Mouse (Mus musculus) neural tube, embryonic 11.5 days (tissue): ENCODE measurements around the gene Ovgp1. TPM values are rescaled to one million over a fixed set of nuclear protein-coding genes. Genes with fewer than 3 reads are reported as not detected.

ENCODE experiments used
- ATAC-seq: fragments of 200-750 bp; cut with Nextera tagmentation; 2 replicates; pipeline ENCODE4 v1.8.0; 2017; ENCODE audit warnings: moderate number of reproducible peaks, mild to moderate bottlenecking, moderate TSS enrichment, moderate library complexity; ENCODE audit not compliant: insufficient read depth, low FRiP score, low TSS enrichment
- DNase-seq: peaks from one replicate; pipeline ENCODE4 v3.0.0-alpha.2; 2015; ENCODE audit warnings: low spot score
- H3K27ac ChIP-seq: fragments of 300-500 bp; sonication (generic); 2 replicates; pipeline ENCODE4 v1.5.1; 2014; ENCODE audit warnings: low read depth, mild to moderate bottlenecking, low read length
- H3K27me3 ChIP-seq: fragments of 300-500 bp; sonication (generic); 2 replicates; pipeline ENCODE4 v1.6.1; 2014; ENCODE audit warnings: mild to moderate bottlenecking, low read length, mixed read lengths; ENCODE audit not compliant: control insufficient read depth, insufficient read depth
- H3K36me3 ChIP-seq: fragments of 300-500 bp; sonication (generic); 2 replicates; pipeline ENCODE4 v1.6.1; 2014; ENCODE audit warnings: mild to moderate bottlenecking, low read length, moderate library complexity, mixed read lengths; ENCODE audit not compliant: control insufficient read depth, insufficient read depth
- H3K4me1 ChIP-seq: fragments of 300-500 bp; sonication (generic); 2 replicates; pipeline ENCODE4 v1.6.1; 2014; ENCODE audit warnings: low read length, mixed read lengths; ENCODE audit not compliant: control insufficient read depth, insufficient read depth
- H3K4me2 ChIP-seq: fragments of 300-500 bp; sonication (generic); 2 replicates; pipeline ENCODE4 v1.6.1; 2014; ENCODE audit warnings: low read depth, mild to moderate bottlenecking, moderate library complexity
- H3K4me3 ChIP-seq: fragments of 300-500 bp; sonication (generic); 2 replicates; pipeline ENCODE4 v1.5.1; 2014; ENCODE audit warnings: low read depth, low read length
- H3K9ac ChIP-seq: fragments of 300-500 bp; sonication (generic); 2 replicates; pipeline ENCODE4 v1.6.1; 2014; ENCODE audit warnings: mild to moderate bottlenecking, low read length
- H3K9me3 ChIP-seq: fragments of 300-500 bp; sonication (generic); 2 replicates; pipeline ENCODE4 v1.6.1; 2016; ENCODE audit warnings: low read length; ENCODE audit not compliant: control insufficient read depth
- WGBS: fragments of 180-500 bp; shearing (Covaris S2); extraction: QIAGEN DNeasy Blood & Tissue Kit; methylation state at CpG from one replicate; pipeline ENCODE4 v1.1.7; 2014; 5-methylcytosine and 5-hydroxymethylcytosine counted together
- polyA plus RNA-seq: library from polyadenylated mRNA; unstranded; fragments of >200 nt; fragmentation: Nextera tagmentation; extraction: Ambion mirVana; gene quantifications from 2 replicates; pipeline ENCODE4 v1.2.1, GENCODE M21; 2014

The Ovgp1 gene
- polyA plus RNA-seq, result 2.0 and 3.2 TPM in 2 replicates

DNA sequence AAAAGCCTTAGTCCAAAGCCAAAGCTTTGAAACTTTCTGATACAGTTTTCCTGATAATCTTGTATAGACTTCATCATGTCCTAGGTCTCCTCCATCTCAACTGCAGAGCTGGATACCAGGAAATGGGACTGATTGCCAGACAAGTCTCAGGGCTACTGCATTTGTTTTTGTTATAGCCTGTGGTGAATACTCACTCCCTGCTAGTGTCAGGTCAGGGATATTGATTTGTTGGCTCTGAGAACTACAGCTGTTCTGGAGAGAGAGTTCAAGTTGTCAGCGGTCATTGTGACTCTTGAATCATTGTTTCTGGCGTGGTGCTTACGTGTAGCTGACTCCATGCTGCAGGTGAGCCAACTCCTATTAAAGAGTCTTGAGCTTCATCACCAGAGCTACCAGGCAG lies at the start of gene Ovgp1:
TSS of gene Ovgp1 (plus strand) at position 301 of the 400 bp plus-strand sequence.
- Histone ChIP-seq H3K27me3 (no peaks in the 10 kb centered on the region), H3K9me3 (no peaks in the 10 kb centered on the region), H3K4me1 (no peaks in the 10 kb centered on the region), H3K36me3 (no peaks in the 10 kb centered on the region; the same call in 1 of the 2 replicates), H3K9ac (no peak within 1 kb of the TSS), H3K4me2 (no peak within 1 kb of the TSS), H3K4me3 (no peak within 1 kb of the TSS), H3K27ac (no peak within 1 kb of the TSS)
- 80% methylated on average over 3 of the region's 3 CpGs for WGBS
- DNase-seq (no peak), ATAC-seq (no peak)

DNA sequence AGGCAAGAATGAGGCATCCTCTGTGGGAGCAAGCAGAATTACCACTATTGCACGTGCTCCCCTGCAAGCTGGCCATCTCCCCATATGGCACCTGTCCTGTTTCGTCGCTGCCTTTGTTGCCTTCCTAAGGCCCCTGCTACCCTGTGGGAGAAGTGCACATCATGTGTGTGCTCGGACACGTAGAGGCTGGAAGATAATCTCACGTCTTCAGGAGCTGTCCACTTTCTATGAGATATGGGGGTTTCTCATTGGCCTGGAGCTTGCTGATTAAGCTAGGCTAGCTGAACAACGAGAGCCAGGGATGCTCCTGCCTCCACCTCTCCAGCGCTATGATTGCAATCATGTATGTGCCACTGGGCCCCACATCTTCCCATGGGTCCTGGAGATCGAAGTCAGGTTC lies 48.9 kb upstream of the Ovgp1 start:
- Histone ChIP-seq H3K4me1 (no peaks in the 10 kb centered on the region), H3K36me3 (no peaks in the 10 kb centered on the region), H3K27ac (no peak overlapping the region), H3K9ac (no peak overlapping the region), H3K4me3 (no peak overlapping the region), H3K27me3 (no peaks in the 10 kb centered on the region), H3K4me2 (no peak overlapping the region), H3K9me3 (no peaks in the 10 kb centered on the region)
- WGBS, result 82% methylated on average over 9 of the region's 9 CpGs
- no peak for DNase-seq
- ATAC-seq, result no peak

DNA sequence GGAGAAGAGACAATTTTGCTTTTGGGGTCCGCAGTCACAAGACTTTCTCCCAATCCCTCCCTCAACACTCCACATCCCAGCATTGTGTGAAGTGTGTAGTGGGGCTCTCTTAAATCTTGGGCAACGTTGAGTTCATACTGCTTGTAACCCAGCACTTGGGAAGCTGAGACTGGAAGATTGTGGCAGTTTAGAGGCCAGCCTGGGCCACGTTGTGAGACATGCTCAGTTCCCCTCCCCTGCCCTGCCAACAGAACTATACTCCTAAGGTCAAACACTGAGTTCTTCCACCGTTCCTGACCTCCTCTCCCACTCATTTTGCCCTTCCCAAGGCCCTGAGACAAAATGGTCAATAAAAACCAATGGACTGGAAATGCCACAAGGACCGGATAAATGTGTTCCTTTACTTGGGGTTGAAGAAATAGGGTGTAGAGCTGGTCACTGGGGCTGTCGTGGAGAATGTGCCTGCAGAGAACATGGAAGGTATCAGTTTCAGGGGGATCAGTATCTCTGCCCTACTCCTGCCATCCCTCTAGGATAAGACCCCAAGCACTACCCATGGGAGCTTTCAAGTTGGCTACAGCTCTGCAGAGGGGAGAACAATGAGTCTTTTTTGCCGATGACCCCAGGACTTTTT lies 45.8 kb upstream of the Ovgp1 start:
- DNase-seq (no peak), ATAC-seq (no peak)
- H3K27ac ChIP-seq, result no peak overlapping the region
- H3K27me3 ChIP-seq, result no peaks in the 10 kb centered on the region
- H3K4me3 ChIP-seq, result no peak overlapping the region
- no peaks in the 10 kb centered on the region for H3K9me3 ChIP-seq
- no peaks in the 10 kb centered on the region for H3K36me3 ChIP-seq
- 67% methylated on average over 7 of the region's 7 CpGs for WGBS
- H3K9ac ChIP-seq, result no peak overlapping the region
- H3K4me2 ChIP-seq, result no peak overlapping the region
- H3K4me1 ChIP-seq, result no peaks in the 10 kb centered on the region

DNA sequence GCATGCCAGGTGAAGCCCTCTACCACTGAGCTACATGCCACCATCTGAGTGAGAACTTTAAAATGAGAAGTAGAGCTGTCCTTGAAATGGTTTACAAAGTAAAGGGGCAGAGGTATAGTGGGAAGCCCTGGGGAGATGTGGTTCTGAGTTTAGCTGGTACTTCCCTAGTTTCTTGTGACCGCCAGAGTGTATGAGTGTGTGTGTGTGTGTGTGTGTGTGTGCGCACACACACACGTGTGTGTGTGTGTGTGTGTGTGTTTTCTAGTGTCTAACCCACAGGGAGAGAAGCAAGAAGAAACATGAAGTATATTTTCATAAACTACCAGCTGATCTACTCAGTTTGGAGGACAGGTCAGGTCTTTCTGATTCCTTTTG lies 45.3 kb upstream of the Ovgp1 start:
- no peak overlapping the region for H3K27ac ChIP-seq
- ATAC-seq (no peak), DNase-seq (no peak)
- H3K36me3 ChIP-seq, result no peaks in the 10 kb centered on the region
- no peak overlapping the region for H3K4me2 ChIP-seq
- no peaks in the 10 kb centered on the region for H3K9me3 ChIP-seq
- no peaks in the 10 kb centered on the region for H3K4me1 ChIP-seq
- H3K4me3 ChIP-seq, result no peak overlapping the region
- H3K27me3 ChIP-seq, result no peaks in the 10 kb centered on the region
- no peak overlapping the region for H3K9ac ChIP-seq
- 91% methylated on average over 3 of the region's 3 CpGs for WGBS

DNA sequence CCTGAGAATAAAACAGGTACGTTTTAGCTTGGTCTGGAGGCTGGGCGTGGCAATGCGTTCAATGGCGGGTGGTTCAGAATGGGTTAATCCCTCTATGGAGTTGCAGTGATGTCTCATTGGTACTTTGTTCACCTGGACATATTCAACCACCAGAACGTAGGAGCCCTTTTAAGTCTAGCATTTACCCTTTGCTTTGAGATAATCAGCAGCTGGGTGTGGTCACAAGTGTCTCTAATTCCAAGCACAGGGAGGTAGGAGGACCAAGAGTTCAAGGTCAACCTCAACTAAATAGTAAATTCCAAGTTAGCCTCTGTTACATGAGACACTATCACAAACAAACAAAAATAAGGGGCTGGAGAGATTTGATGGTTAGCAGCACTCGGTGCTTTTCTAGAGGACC lies 44.7 kb upstream of the Ovgp1 start:
- H3K4me2 ChIP-seq, result no peak overlapping the region
- H3K27ac ChIP-seq, result no peak overlapping the region
- DNase-seq (no peak), ATAC-seq (no peak)
- no peak overlapping the region for H3K4me3 ChIP-seq
- no peaks in the 10 kb centered on the region for H3K36me3 ChIP-seq
- no peak overlapping the region for H3K9ac ChIP-seq
- no peaks in the 10 kb centered on the region for H3K4me1 ChIP-seq
- 92% methylated on average over 6 of the region's 6 CpGs for WGBS
- no peaks in the 10 kb centered on the region for H3K27me3 ChIP-seq
- no peaks in the 10 kb centered on the region for H3K9me3 ChIP-seq

DNA sequence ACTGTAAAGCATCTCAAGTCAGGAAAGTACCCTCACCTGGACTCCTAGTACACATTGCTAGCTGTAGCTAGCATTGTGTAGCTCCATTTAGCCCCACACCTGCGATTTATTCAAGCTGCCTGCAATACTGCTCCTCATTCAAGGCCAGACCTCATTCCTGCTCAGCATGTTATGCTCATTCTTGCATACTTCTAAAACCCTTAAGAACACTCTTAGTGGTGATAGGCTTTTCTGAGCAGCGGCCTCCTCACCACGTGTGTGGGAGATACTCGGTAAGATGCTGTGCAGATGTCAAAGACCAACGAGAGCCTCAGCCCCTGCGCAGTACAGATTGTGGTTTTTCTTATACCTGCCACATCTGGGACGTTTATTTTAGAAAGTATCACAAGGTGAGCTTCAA lies 43.7 kb upstream of the Ovgp1 start:
- no peaks in the 10 kb centered on the region for H3K4me1 ChIP-seq
- H3K4me3 ChIP-seq, result no peak overlapping the region
- H3K27me3 ChIP-seq, result no peaks in the 10 kb centered on the region
- H3K9ac ChIP-seq, result no peak overlapping the region
- WGBS, result 87% methylated on average over 7 of the region's 7 CpGs
- H3K4me2 ChIP-seq, result no peak overlapping the region
- H3K9me3 ChIP-seq, result no peaks in the 10 kb centered on the region
- ATAC-seq (no peak), DNase-seq (no peak)
- H3K36me3 ChIP-seq, result no peaks in the 10 kb centered on the region
- no peak overlapping the region for H3K27ac ChIP-seq

DNA sequence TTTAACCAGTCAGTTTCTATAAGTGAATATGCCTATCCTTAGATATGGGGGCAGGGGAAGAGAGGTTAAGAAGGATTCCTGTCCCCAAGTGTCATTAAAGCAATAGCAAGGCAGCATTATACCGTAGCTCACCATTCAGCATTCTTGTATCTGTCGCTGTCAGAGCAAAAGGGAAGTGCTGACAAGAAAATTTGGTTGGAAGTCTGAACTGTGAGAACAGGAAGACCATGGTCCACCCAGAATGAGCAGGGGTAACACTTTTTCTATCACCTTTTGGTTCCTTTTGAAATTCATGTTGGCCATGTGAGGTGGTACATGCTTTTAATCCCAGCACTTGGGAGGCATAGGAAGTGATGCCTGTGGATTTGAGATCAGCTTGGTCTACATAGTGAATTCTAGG lies 42.4 kb upstream of the Ovgp1 start:
- DNase-seq (no peak), ATAC-seq (no peak)
- no peak overlapping the region for H3K4me2 ChIP-seq
- H3K9ac ChIP-seq, result no peak overlapping the region
- 91% methylated on average over 2 of the region's 2 CpGs for WGBS
- no peak overlapping the region for H3K27ac ChIP-seq
- H3K27me3 ChIP-seq, result no peaks in the 10 kb centered on the region
- no peaks in the 10 kb centered on the region for H3K36me3 ChIP-seq
- H3K4me1 ChIP-seq, result no peaks in the 10 kb centered on the region
- H3K4me3 ChIP-seq, result no peak overlapping the region
- no peaks in the 10 kb centered on the region for H3K9me3 ChIP-seq

DNA sequence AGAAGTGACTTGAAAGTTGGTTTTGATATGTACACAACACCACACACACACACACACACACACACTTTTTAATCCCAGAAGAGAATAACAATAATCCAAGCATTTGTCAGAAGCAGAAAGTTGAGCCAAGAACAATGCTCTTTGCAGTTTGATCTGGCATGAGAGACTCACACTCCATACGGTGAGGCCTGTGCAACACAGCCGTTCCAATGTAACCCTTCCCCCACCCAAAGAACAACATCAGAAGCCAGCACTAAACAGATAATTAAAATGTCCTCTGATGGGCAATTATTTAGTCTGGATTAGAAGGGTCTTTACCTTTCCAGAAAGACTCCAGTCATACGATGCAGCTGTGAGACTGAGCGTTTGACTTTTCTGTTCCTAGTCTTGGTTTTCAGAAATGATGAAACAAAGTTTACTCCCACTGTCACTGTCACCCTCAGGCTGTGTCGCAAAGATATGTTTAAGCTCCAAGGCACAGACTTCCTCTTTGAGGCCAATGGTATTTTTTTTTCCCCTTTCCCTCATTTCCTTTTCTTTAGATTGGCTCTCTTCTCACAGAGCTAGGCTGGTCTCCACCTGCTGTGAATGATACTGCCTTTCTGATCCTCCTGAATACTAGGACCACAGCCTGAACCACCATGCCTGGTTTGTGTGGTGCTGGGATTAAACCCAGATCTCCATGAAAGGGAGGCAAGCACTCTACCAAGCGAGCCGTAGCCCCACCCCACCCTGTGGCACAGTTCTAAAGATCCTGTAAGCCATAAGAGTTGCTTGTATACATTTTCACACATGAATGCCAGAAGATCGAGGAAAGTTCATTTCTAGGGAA lies 41.1 kb upstream of the Ovgp1 start, which contains the start of gene I830077J02Rik:
TSS of gene I830077J02Rik (minus strand) at position 425 of the 832 bp plus-strand sequence.
- DNase-seq, result no peak
- Histone ChIP-seq H3K4me1 (no peaks in the 10 kb centered on the region), H3K27me3 (no peaks in the 10 kb centered on the region), H3K36me3 (no peaks in the 10 kb centered on the region; the same call in 1 of the 2 replicates), H3K4me2 (no peak within 1 kb of the TSS), H3K4me3 (no peak within 1 kb of the TSS), H3K9me3 (no peaks in the 10 kb centered on the region), H3K27ac (no peak within 1 kb of the TSS), H3K9ac (no peak within 1 kb of the TSS)
- WGBS, result 90% methylated on average over 8 of the region's 8 CpGs
- ATAC-seq, result no peak

DNA sequence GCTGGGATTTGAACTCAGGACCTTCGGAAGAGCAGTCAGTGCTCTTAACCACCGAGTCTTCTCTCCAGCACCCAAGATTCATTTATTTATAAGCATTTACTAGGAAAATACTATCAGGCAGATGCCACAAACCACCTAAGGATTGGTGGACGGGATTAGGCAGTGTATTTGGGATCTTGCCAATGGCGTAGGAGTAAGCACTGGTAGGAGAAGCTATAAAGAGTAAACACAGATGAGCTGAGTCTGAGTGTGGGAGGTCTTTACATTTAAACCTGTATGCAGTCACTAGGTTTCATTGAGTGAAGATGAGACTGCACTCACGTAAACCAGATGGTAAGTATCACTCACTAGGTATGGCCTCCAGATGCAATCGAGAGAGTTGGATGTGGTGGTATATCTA lies 39.6 kb upstream of the Ovgp1 start:
- Histone ChIP-seq H3K4me3 (no peak overlapping the region), H3K4me2 (no peak overlapping the region), H3K4me1 (no peaks in the 10 kb centered on the region), H3K9me3 (no peaks in the 10 kb centered on the region), H3K27ac (no peak overlapping the region), H3K9ac (no peak overlapping the region), H3K27me3 (no peaks in the 10 kb centered on the region), H3K36me3 (no peaks in the 10 kb centered on the region; the same call in 1 of the 2 replicates)
- DNase-seq (no peak), ATAC-seq (no peak)
- WGBS, result 91% methylated on average over 6 of the region's 6 CpGs
